Mouse (Mus musculus): ENCODE data around the gene Hyal3.

GRCm38 (mm10) chr9:107629901-107630425 lies 49.3 kb downstream of the Hyal3 start:
- TF ChIP-seq CTCF (IDR thresholded peaks at IDR 0.05; ENCODE audit: low read depth, low read length) = no peak
- TF ChIP-seq POLR2A (IDR thresholded peaks at IDR 0.05; ENCODE audit: extremely low read depth, insufficient read depth, low read length) = no peak
